28 mouse cellular contexts compared by ENCODE assay signal in genomic region chr13:76884517-76885092, GRCm38 (mm10).
"Had no signal": no experiment of that assay in that cellular context is flagged by ENCODE, and none has a peak within 500 bp of the region (broad histone marks: within the 10 kb centered on the region; RNA-seq: fewer than 3 reads in every experiment).

No protein-coding gene starts in this region.

- H3K4me2 ChIP-seq: heart, embryonic 12.5 days; hindbrain, embryonic 12.5 days; hindbrain, embryonic 14.5 days; intestine, embryonic 15.5 days; limb, embryonic 12.5 days; liver, embryonic 11.5 days; liver, embryonic 13.5 days; liver, embryonic 15.5 days had no signal

- H3K4me1 ChIP-seq: heart, embryonic 10.5 days; heart, embryonic 12.5 days; hindbrain, embryonic 10.5 days; hindbrain, embryonic 12.5 days; intestine, embryonic 15.5 days; limb, embryonic 10.5 days; limb, embryonic 12.5 days; liver, embryonic 13.5 days; liver, embryonic 15.5 days had no signal

- H3K9ac ChIP-seq: heart, embryonic 12.5 days; hindbrain, embryonic 12.5 days; hindbrain, embryonic 14.5 days; intestine, embryonic 15.5 days; limb, embryonic 12.5 days; liver, embryonic 13.5 days; liver, embryonic 15.5 days had no signal

- H3K27me3 ChIP-seq: heart, embryonic 12.5 days; hindbrain, embryonic 12.5 days; intestine, embryonic 15.5 days; limb, embryonic 12.5 days; liver, embryonic 13.5 days; liver, embryonic 15.5 days had no signal

- H3K4me3 ChIP-seq: gastrocnemius, adult 2 months; heart, embryonic 10.5 days; heart, embryonic 12.5 days; hindbrain, embryonic 10.5 days; hindbrain, embryonic 12.5 days; intestine, embryonic 15.5 days; layer of hippocampus, adult 2 months; left cerebral cortex, adult 2 months; limb, embryonic 10.5 days; limb, embryonic 12.5 days; liver, embryonic 13.5 days; liver, embryonic 15.5 days had no signal

- H3K27ac ChIP-seq: gastrocnemius, adult 2 months; heart, embryonic 10.5 days; hindbrain, embryonic 10.5 days; hindbrain, embryonic 12.5 days; hindbrain, embryonic 14.5 days; intestine, embryonic 15.5 days; layer of hippocampus, adult 2 months; left cerebral cortex, adult 2 months; limb, embryonic 10.5 days; limb, embryonic 12.5 days; liver, embryonic 13.5 days; liver, embryonic 15.5 days had no signal

- DNase-seq: gastrocnemius, adult 2 months; gastrocnemius, postnatal 10 days; gastrocnemius, postnatal 25 days; heart, adult 18-20 months; heart, postnatal 10 days; heart, postnatal 4 days; kidney, adult 18-20 months; kidney, adult 8-10 months; kidney, postnatal 10 days; kidney, postnatal 25 days; kidney, postnatal 4 days; liver; liver, embryonic 13.5 days had no signal

- H3K36me3 ChIP-seq: heart, embryonic 10.5 days; heart, embryonic 12.5 days; hindbrain, embryonic 10.5 days; hindbrain, embryonic 12.5 days; intestine, embryonic 15.5 days; limb, embryonic 10.5 days; limb, embryonic 12.5 days; liver, embryonic 13.5 days; liver, embryonic 15.5 days had no signal

- H3K9me3 ChIP-seq: heart, embryonic 10.5 days; heart, embryonic 12.5 days; hindbrain, embryonic 10.5 days; hindbrain, embryonic 12.5 days; intestine, embryonic 15.5 days; limb, embryonic 10.5 days; limb, embryonic 12.5 days; liver, embryonic 13.5 days; liver, embryonic 15.5 days had no signal

- ATAC-seq: hindbrain, embryonic 16.5 days; inflammation-experienced regulatory T-cells, adult 6 months; intestine, embryonic 15.5 days; intestine, postnatal 0 days had no signal
